Mouse (Mus musculus): Measurements from ENCODE around the gene Olfr312. TPM values are rescaled to one million over a fixed set of nuclear protein-coding genes. Genes with fewer than 3 reads are reported as not detected.

Olfr312 gene
- polyA plus RNA-seq (2014; fragmentation: Illumina TruSeq; extraction: RNeasy Lipid Tissue Mini Kit (QIAGEN cat#74804); ENCODE audit: low read depth, low replicate concordance): not detected

DNA sequence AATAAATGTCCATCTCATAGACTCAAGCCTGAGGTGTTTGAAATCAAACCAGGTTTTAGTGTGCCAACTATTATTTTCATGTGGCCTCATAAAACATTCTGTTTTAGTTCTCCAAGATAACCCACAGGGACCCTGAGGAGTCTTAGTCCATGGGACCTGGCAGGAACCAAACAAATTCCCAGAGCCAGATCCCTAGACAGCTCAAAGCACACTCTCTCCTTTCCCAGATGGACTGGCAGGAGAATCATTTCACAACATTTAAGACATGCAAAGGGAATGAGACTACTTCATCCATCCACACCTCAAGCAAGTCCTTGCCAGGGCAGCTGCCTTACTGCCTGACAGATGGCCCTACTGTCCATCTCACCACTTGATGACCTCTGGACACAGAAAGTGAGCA lies at the start of gene Olfr312:
Gene Olfr312, plus strand, starts transcription at position 301 of the 400 bp plus-strand sequence.

GRCm38 (mm10) chr11:58782480-58783089 lies 46.5 kb upstream of the Olfr312 start, which contains the start of gene Olfr314:
Olfr314 (plus strand) TSS chr11:58782952.

DNA sequence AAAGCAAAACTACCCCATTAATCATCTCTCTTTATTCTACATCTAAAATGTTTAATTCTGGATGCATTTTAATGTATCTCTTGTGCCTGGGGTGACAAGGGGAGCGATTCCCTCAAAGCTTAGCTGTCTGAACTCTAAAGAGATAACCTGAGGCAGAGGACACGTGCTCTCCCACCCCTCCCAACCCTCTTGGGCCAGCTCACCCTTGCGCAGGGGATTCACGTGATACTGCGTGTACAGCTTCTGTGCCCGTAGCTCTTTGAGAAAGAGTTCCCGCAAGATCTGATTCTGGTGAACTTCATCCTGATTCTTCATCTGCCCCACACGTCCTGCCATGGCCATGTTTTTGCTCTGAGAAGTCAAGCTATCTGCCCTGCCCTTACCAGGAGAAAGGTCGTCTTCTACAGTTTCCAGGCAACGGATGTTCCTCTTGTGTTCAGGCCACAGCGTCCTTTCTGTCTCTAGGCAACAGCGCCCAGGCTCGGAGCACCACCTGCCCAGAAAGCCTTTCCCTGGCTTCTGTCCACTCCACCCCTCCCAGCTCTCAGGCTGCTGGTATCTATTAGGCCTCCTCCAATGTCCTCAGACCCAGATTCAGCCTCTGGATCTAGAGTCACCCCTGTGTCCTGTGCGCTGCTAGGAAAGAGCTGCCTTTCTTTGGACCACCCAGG lies 27.3 kb upstream of the Olfr312 start, which contains the start of gene Fam183b:
Gene Fam183b, minus strand, starts transcription at position 403 of the 671 bp plus-strand sequence.

GRCm38 (mm10) chr11:58814700-58815099 lies 14.3 kb upstream of the Olfr312 start, which contains the start of gene Olfr313:
Olfr313 (plus strand) TSS chr11:58815000.

DNA sequence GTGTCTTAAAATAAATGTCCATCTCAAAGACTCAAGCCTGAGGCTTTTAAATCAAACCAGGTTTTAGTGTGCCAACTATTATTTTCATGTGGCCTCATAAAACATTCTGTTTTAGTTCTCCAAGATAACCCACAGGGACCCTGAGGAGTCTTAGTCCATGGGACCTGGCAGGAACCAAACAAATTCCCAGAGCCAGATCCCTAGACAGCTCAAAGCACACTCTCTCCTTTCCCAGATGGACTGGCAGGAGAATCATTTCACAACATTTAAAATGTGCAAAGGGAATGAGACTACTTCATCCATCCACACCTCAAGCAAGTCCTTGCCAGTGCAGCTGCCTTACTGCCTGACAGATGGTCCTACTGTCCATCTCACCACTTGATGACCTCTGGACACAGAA lies 9.9 kb downstream of the Olfr312 start, which contains the start of gene Olfr311:
Gene Olfr311, plus strand, starts transcription at position 301 of the 400 bp plus-strand sequence.

GRCm38 (mm10) chr11:58846919-58847461 lies 18.0 kb downstream of the Olfr312 start, which contains the start of gene Gm12258:
Gm12258 (plus strand) TSS chr11:58847158.

GRCm38 (mm10) chr11:58867039-58867953 lies 38.3 kb downstream of the Olfr312 start, which contains the start of gene 2810021J22Rik:
2810021J22Rik (plus strand) TSS chr11:58867216.

Other genes starting within 250 kb of the Olfr312 start
- not detected for gene Olfr324, start 234.1 kb upstream of the Olfr312 start, polyA plus RNA-seq (2014; fragmentation: Illumina TruSeq; extraction: RNeasy Lipid Tissue Mini Kit (QIAGEN cat#74804); ENCODE audit: low read depth, low replicate concordance)
- gene 2210407C18Rik, start 213.2 kb upstream of the Olfr312 start, polyA plus RNA-seq (2014; fragmentation: Illumina TruSeq; extraction: RNeasy Lipid Tissue Mini Kit (QIAGEN cat#74804); ENCODE audit: low read depth, low replicate concordance): not detected
- gene Olfr323, start 198.7 kb upstream of the Olfr312 start, polyA plus RNA-seq (2014; fragmentation: Illumina TruSeq; extraction: RNeasy Lipid Tissue Mini Kit (QIAGEN cat#74804); ENCODE audit: low read depth, low replicate concordance): not detected
- gene Trim58, start 188.8 kb upstream of the Olfr312 start, polyA plus RNA-seq (2014; fragmentation: Illumina TruSeq; extraction: RNeasy Lipid Tissue Mini Kit (QIAGEN cat#74804); ENCODE audit: low read depth, low replicate concordance): not detected
- gene Olfr322, start 170.5 kb upstream of the Olfr312 start, polyA plus RNA-seq (2014; fragmentation: Illumina TruSeq; extraction: RNeasy Lipid Tissue Mini Kit (QIAGEN cat#74804); ENCODE audit: low read depth, low replicate concordance): not detected
- gene Olfr320, start 148.1 kb upstream of the Olfr312 start, polyA plus RNA-seq (2014; fragmentation: Illumina TruSeq; extraction: RNeasy Lipid Tissue Mini Kit (QIAGEN cat#74804); ENCODE audit: low read depth, low replicate concordance): not detected
- gene Olfr319, start 130.1 kb upstream of the Olfr312 start, polyA plus RNA-seq (2014; fragmentation: Illumina TruSeq; extraction: RNeasy Lipid Tissue Mini Kit (QIAGEN cat#74804); ENCODE audit: low read depth, low replicate concordance): not detected
- gene Olfr318, start 105.2 kb upstream of the Olfr312 start, polyA plus RNA-seq (2014; fragmentation: Illumina TruSeq; extraction: RNeasy Lipid Tissue Mini Kit (QIAGEN cat#74804); ENCODE audit: low read depth, low replicate concordance): not detected
- not detected for gene Olfr317, start 90.0 kb upstream of the Olfr312 start, polyA plus RNA-seq (2014; fragmentation: Illumina TruSeq; extraction: RNeasy Lipid Tissue Mini Kit (QIAGEN cat#74804); ENCODE audit: low read depth, low replicate concordance)
- not detected for gene Olfr316, start 76.5 kb upstream of the Olfr312 start, polyA plus RNA-seq (2014; fragmentation: Illumina TruSeq; extraction: RNeasy Lipid Tissue Mini Kit (QIAGEN cat#74804); ENCODE audit: low read depth, low replicate concordance)
- gene Olfr315, start 56.0 kb upstream of the Olfr312 start, polyA plus RNA-seq (2014; fragmentation: Illumina TruSeq; extraction: RNeasy Lipid Tissue Mini Kit (QIAGEN cat#74804); ENCODE audit: low read depth, low replicate concordance): not detected
- not detected for gene Olfr314, start 46.3 kb upstream of the Olfr312 start, polyA plus RNA-seq (2014; fragmentation: Illumina TruSeq; extraction: RNeasy Lipid Tissue Mini Kit (QIAGEN cat#74804); ENCODE audit: low read depth, low replicate concordance)
- gene Fam183b, start 27.3 kb upstream of the Olfr312 start, polyA plus RNA-seq (2014; fragmentation: Illumina TruSeq; extraction: RNeasy Lipid Tissue Mini Kit (QIAGEN cat#74804); ENCODE audit: low read depth, low replicate concordance): not detected
- gene Olfr313, start 14.2 kb upstream of the Olfr312 start, polyA plus RNA-seq (2014; fragmentation: Illumina TruSeq; extraction: RNeasy Lipid Tissue Mini Kit (QIAGEN cat#74804); ENCODE audit: low read depth, low replicate concordance): not detected
- not detected for gene Olfr311, start 10.0 kb downstream of the Olfr312 start, polyA plus RNA-seq (2014; fragmentation: Illumina TruSeq; extraction: RNeasy Lipid Tissue Mini Kit (QIAGEN cat#74804); ENCODE audit: low read depth, low replicate concordance)
- 2.1 TPM for gene Gm12258, start 17.9 kb downstream of the Olfr312 start, polyA plus RNA-seq (2014; fragmentation: Illumina TruSeq; extraction: RNeasy Lipid Tissue Mini Kit (QIAGEN cat#74804); ENCODE audit: low read depth, low replicate concordance)
- gene 2810021J22Rik, start 38.0 kb downstream of the Olfr312 start, polyA plus RNA-seq (2014; fragmentation: Illumina TruSeq; extraction: RNeasy Lipid Tissue Mini Kit (QIAGEN cat#74804); ENCODE audit: low read depth, low replicate concordance): 2.7 TPM
- gene Zfp39, start 75.0 kb downstream of the Olfr312 start, polyA plus RNA-seq (2014; fragmentation: Illumina TruSeq; extraction: RNeasy Lipid Tissue Mini Kit (QIAGEN cat#74804); ENCODE audit: low read depth, low replicate concordance): 3.8 TPM
- gene Btnl10, start 88.7 kb downstream of the Olfr312 start, polyA plus RNA-seq (2014; fragmentation: Illumina TruSeq; extraction: RNeasy Lipid Tissue Mini Kit (QIAGEN cat#74804); ENCODE audit: low read depth, low replicate concordance): not detected
- gene Rnf187, start 109.7 kb downstream of the Olfr312 start, polyA plus RNA-seq (2014; fragmentation: Illumina TruSeq; extraction: RNeasy Lipid Tissue Mini Kit (QIAGEN cat#74804); ENCODE audit: low read depth, low replicate concordance): 11.6 TPM
- not detected for gene Hist3h2ba, start 119.7 kb downstream of the Olfr312 start, polyA plus RNA-seq (2014; fragmentation: Illumina TruSeq; extraction: RNeasy Lipid Tissue Mini Kit (QIAGEN cat#74804); ENCODE audit: low read depth, low replicate concordance)
- gene Hist3h2a, start 125.4 kb downstream of the Olfr312 start, polyA plus RNA-seq (2014; fragmentation: Illumina TruSeq; extraction: RNeasy Lipid Tissue Mini Kit (QIAGEN cat#74804); ENCODE audit: low read depth, low replicate concordance): 2.3 TPM
- not detected for gene Trim17, start 125.4 kb downstream of the Olfr312 start, polyA plus RNA-seq (2014; fragmentation: Illumina TruSeq; extraction: RNeasy Lipid Tissue Mini Kit (QIAGEN cat#74804); ENCODE audit: low read depth, low replicate concordance)
- 2.0 TPM for gene Trim11, start 148.9 kb downstream of the Olfr312 start, polyA plus RNA-seq (2014; fragmentation: Illumina TruSeq; extraction: RNeasy Lipid Tissue Mini Kit (QIAGEN cat#74804); ENCODE audit: low read depth, low replicate concordance)